Mouse (Mus musculus): Measurements from ENCODE around the gene Vnn3. TPM values are rescaled to one million over a fixed set of nuclear protein-coding genes. Genes with fewer than 3 reads are reported as not detected.

The Vnn3 gene
- polyA plus RNA-seq, 1 experiment: 0.05 TPM

GRCm38 (mm10) chr10:23895376-23895775, 44.1 kb downstream of the Vnn3 start:
- no peaks in the 10 kb centered on the region for H3K27me3 ChIP-seq (ENCODE audit: control insufficient read depth, insufficient read depth, low read length)
- no peaks in the 10 kb centered on the region for H3K4me1 ChIP-seq (ENCODE audit: control insufficient read depth, insufficient read depth, low read length)
- DNase-seq: no peak
- no peak overlapping the region for H3K27ac ChIP-seq (ENCODE audit: insufficient read depth, low read length)
- WGBS: 78% methylated on average over 7 of the region's 7 CpGs
- TF ChIP-seq POLR2A (IDR thresholded peaks at IDR 0.05; ENCODE audit: borderline replicate concordance, insufficient read depth, low read length) (no peak), CTCF (IDR thresholded peaks at IDR 0.05; ENCODE audit: borderline replicate concordance, insufficient read depth, low read depth, low read length) (no peak)
- H3K4me3 ChIP-seq (replicated peaks; ENCODE audit: insufficient read depth, low read depth, low read length): no peak overlapping the region

GRCm38 (mm10) chr10:23901119-23901518, 49.9 kb downstream of the Vnn3 start:
- Histone ChIP-seq H3K4me1 (ENCODE audit: control insufficient read depth, insufficient read depth, low read length) (no peaks in the 10 kb centered on the region), H3K27me3 (ENCODE audit: control insufficient read depth, insufficient read depth, low read length) (no peaks in the 10 kb centered on the region), H3K4me3 (replicated peaks; ENCODE audit: insufficient read depth, low read depth, low read length) (no peak overlapping the region), H3K27ac (ENCODE audit: insufficient read depth, low read length) (no peak overlapping the region)
- TF ChIP-seq POLR2A (IDR thresholded peaks at IDR 0.05; ENCODE audit: borderline replicate concordance, insufficient read depth, low read length) (no peak), CTCF (IDR thresholded peaks at IDR 0.05; ENCODE audit: borderline replicate concordance, insufficient read depth, low read depth, low read length) (no peak)
- 64% methylated on average over 3 of the region's 3 CpGs for WGBS
- DNase-seq: no peak

DNA sequence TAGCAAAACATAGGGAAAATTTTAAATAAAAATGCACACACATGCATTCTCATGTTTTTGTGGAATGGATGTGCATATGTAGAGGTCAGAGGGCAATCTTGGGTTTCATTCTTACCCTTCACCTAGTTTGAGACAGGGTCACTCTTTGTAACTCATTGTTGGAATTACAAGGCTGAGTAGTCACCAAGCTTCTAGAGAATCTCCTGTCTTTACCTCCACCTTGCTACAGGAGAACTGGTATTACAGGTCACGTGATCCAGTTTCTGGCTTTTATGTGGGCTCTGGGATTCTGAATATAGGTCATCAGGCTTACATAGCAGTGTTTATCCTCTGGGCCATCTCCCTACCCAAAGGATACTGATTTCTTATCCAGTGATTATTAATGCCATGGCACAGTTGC, 54.4 kb downstream of the Vnn3 start:
- WGBS: 80% methylated on average over 1 of the region's 1 CpGs
- H3K27ac ChIP-seq (ENCODE audit: insufficient read depth, low read length): no peak overlapping the region
- no peaks in the 10 kb centered on the region for H3K27me3 ChIP-seq (ENCODE audit: control insufficient read depth, insufficient read depth, low read length)
- H3K4me1 ChIP-seq (ENCODE audit: control insufficient read depth, insufficient read depth, low read length): no peaks in the 10 kb centered on the region
- TF ChIP-seq POLR2A (IDR thresholded peaks at IDR 0.05; ENCODE audit: borderline replicate concordance, insufficient read depth, low read length) (no peak), CTCF (IDR thresholded peaks at IDR 0.05; ENCODE audit: borderline replicate concordance, insufficient read depth, low read depth, low read length) (no peak)
- no peak for DNase-seq
- H3K4me3 ChIP-seq (replicated peaks; ENCODE audit: insufficient read depth, low read depth, low read length): no peak overlapping the region

Other genes with a start within 250 kb of the Vnn3 start
- 979 and 1,058 TPM in 2 replicates for gene Rps12, start 64.2 kb upstream of the Vnn3 start, polyA plus RNA-seq (2012; rRNA removed)
- gene Slc18b1, start 54.5 kb upstream of the Vnn3 start, polyA plus RNA-seq (2012; rRNA removed): 17.6 and 18.1 TPM in 2 replicates
- gene Vnn1, start 43.2 kb downstream of the Vnn3 start, polyA plus RNA-seq (2012; rRNA removed): 0.05 and 0.11 TPM in 2 replicates
- gene Taar1, start 68.9 kb downstream of the Vnn3 start, polyA plus RNA-seq (2012; rRNA removed): not detected in 2 replicates
- gene Taar2, start 87.1 kb downstream of the Vnn3 start, polyA plus RNA-seq (2012; rRNA removed): not detected in 2 replicates
- gene Taar3, start 98.1 kb downstream of the Vnn3 start, polyA plus RNA-seq (2012; rRNA removed): not detected in 2 replicates
- gene Taar4, start 109.0 kb downstream of the Vnn3 start, polyA plus RNA-seq (2012; rRNA removed): not detected in 2 replicates
- gene Taar5, start 119.2 kb downstream of the Vnn3 start, polyA plus RNA-seq (2012; rRNA removed): not detected in 2 replicates
- not detected in 2 replicates for gene Taar6, start 134.2 kb downstream of the Vnn3 start, polyA plus RNA-seq (2012; rRNA removed)
- not detected in 2 replicates for gene Taar7a, start 142.0 kb downstream of the Vnn3 start, polyA plus RNA-seq (2012; rRNA removed)
- not detected in 2 replicates for gene Taar7b, start 148.5 kb downstream of the Vnn3 start, polyA plus RNA-seq (2012; rRNA removed)
- gene Taar7d, start 175.8 kb downstream of the Vnn3 start, polyA plus RNA-seq (2012; rRNA removed): not detected in 2 replicates
- not detected in 2 replicates for gene Taar7e, start 186.2 kb downstream of the Vnn3 start, polyA plus RNA-seq (2012; rRNA removed)
- gene Taar7f, start 198.0 kb downstream of the Vnn3 start, polyA plus RNA-seq (2012; rRNA removed): not detected in 2 replicates
- gene Taar8a, start 225.0 kb downstream of the Vnn3 start, polyA plus RNA-seq (2012; rRNA removed): not detected in 2 replicates
- not detected in 2 replicates for gene Taar8b, start 240.8 kb downstream of the Vnn3 start, polyA plus RNA-seq (2012; rRNA removed)